Mouse (Mus musculus): ENCODE measurements around the gene Dnajc6. TPM values are rescaled to one million over a fixed set of nuclear protein-coding genes. Genes with fewer than 3 reads are reported as not detected.

Dnajc6 gene
- polyA plus RNA-seq, 1 experiment from 2014 or later, result 2.6 TPM

- H3K27me3 ChIP-seq, result peaks cover 9% of the 10 kb centered on the region; the same call in 1 of the 2 replicates
- no peak overlapping the region for H3K27ac ChIP-seq
- WGBS, result 9% methylated on average over 24 of the region's 24 CpGs
- H3K4me1 ChIP-seq, result peaks cover 9% of the 10 kb centered on the region
- peak overlapping the region; percentile 86 for H3K4me2 ChIP-seq (replicated peaks)
- H3K9ac ChIP-seq, result no peak overlapping the region
- no peaks in the 10 kb centered on the region for H3K9me3 ChIP-seq
- no peaks in the 10 kb centered on the region for H3K36me3 ChIP-seq
- H3K4me3 ChIP-seq, result peak overlapping the region; percentile 45
- no peak for ATAC-seq (ENCODE audit: insufficient number of reproducible peaks, insufficient read depth, low FRiP score, low TSS enrichment)
These were observed 11.3 kb downstream of the Dnajc6 start for GRCm38 (mm10) chr4:101507571-101508422.

DNA sequence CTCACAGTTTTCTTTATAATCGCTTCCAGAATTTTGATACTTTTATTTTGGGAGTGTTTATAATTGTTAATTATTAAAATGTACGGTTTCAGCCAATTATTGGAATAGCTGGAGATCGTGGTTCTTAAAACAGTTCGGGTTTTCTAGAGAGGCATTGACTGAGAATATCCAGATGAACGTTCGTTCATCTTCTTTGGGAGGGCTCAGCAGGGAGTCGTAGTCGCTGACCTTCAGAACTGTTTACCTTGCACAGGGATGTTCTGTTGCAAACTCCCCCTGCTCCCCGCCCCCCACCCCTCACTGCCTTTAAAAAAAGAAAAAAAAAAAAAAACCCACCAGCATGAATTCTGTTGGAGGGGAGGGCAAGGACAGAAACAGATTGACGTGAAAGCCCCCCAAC lies 12.0 kb downstream of the Dnajc6 start:
- Histone ChIP-seq H3K4me1 (peaks cover 9% of the 10 kb centered on the region), H3K4me2 (replicated peaks) (peak overlapping the region; percentile 86), H3K27me3 (peaks cover 9% of the 10 kb centered on the region; the same call in 1 of the 2 replicates), H3K36me3 (no peaks in the 10 kb centered on the region), H3K9me3 (no peaks in the 10 kb centered on the region), H3K4me3 (peak overlapping the region; percentile 39), H3K9ac (peak overlapping the region; percentile 54; the same call in 1 of the 2 replicates), H3K27ac (no peak overlapping the region)
- ATAC-seq (ENCODE audit: insufficient number of reproducible peaks, insufficient read depth, low FRiP score, low TSS enrichment), result no peak
- 3% methylated on average over 10 of the region's 10 CpGs for WGBS

- peak overlapping the region; percentile 39 for H3K4me3 ChIP-seq
- no peaks in the 10 kb centered on the region for H3K9me3 ChIP-seq
- no peaks in the 10 kb centered on the region for H3K36me3 ChIP-seq
- peak overlapping the region; percentile 86 for H3K4me2 ChIP-seq (replicated peaks)
- peaks cover 9% of the 10 kb centered on the region for H3K4me1 ChIP-seq
- ATAC-seq (ENCODE audit: insufficient number of reproducible peaks, insufficient read depth, low FRiP score, low TSS enrichment), result no peak; the same call in 1 of the 2 replicates
- peak overlapping the region; percentile 54; the same call in 1 of the 2 replicates for H3K9ac ChIP-seq
- peak overlapping the region; percentile 30; the same call in 1 of the 2 replicates for H3K27ac ChIP-seq
- 4% methylated on average over 30 of the region's 30 CpGs for WGBS
- peaks cover 9% of the 10 kb centered on the region; the same call in 1 of the 2 replicates for H3K27me3 ChIP-seq
These were observed 12.6 kb downstream of the Dnajc6 start for GRCm38 (mm10) chr4:101508851-101509577.

DNA sequence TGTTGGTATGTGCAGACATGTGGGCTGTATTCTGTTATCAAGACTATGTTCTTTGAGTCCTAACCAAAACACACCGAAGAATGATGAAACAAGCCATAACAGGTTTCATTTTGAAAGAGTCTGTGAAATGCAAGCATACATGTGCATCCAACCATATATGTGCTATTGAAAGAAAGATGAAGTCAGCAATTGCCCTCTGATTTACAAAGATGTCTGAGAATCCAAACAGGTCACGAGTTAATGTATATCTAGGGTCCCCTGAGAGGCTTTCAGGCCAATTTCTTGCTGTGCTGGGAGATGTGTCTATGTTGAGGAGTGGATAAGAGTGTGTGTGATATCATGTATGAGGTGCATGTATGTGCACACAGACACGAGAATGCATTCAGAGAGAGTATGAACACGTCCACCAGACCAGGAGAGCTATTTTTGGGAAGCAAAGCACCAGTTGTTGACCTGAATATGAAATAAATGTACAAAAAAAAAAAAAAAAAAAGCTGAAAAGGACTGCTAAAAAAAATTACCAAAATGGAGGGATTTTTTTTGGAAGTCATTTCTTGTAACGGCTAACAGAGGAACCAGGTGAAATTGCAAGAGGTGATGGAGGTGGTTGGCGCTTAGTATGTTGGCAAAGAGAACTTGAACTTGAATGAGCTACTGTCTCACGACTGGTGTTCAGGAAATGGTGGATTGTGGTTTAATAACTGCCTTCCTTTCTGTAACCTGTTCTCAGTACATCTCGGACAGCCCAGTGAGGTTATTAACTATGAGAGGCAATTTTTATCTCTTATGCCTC lies 13.9 kb downstream of the Dnajc6 start:
- Histone ChIP-seq H3K4me2 (replicated peaks) (no peak overlapping the region), H3K27ac (no peak overlapping the region), H3K4me3 (no peak overlapping the region), H3K9me3 (no peaks in the 10 kb centered on the region), H3K9ac (no peak overlapping the region), H3K4me1 (peaks cover 9% of the 10 kb centered on the region), H3K36me3 (no peaks in the 10 kb centered on the region), H3K27me3 (peaks cover 9% of the 10 kb centered on the region; the same call in 1 of the 2 replicates)
- WGBS, result 80% methylated on average over 8 of the region's 8 CpGs
- no peak for ATAC-seq (ENCODE audit: insufficient number of reproducible peaks, insufficient read depth, low FRiP score, low TSS enrichment)

- Histone ChIP-seq H3K4me3 (no peak overlapping the region), H3K4me2 (replicated peaks) (no peak overlapping the region), H3K9me3 (no peaks in the 10 kb centered on the region), H3K27me3 (peaks cover 9% of the 10 kb centered on the region; the same call in 1 of the 2 replicates), H3K27ac (no peak overlapping the region), H3K36me3 (no peaks in the 10 kb centered on the region), H3K4me1 (peaks cover 9% of the 10 kb centered on the region), H3K9ac (no peak overlapping the region)
- WGBS, result 73% methylated on average over 5 of the region's 5 CpGs
- ATAC-seq (ENCODE audit: insufficient number of reproducible peaks, insufficient read depth, low FRiP score, low TSS enrichment), result no peak
These were observed 14.4 kb downstream of the Dnajc6 start for GRCm38 (mm10) chr4:101510904-101511210.

- H3K9me3 ChIP-seq, result no peaks in the 10 kb centered on the region
- no peak overlapping the region for H3K27ac ChIP-seq
- H3K27me3 ChIP-seq, result peaks cover 9% of the 10 kb centered on the region; the same call in 1 of the 2 replicates
- H3K9ac ChIP-seq, result no peak overlapping the region
- H3K4me3 ChIP-seq, result no peak overlapping the region
- H3K4me2 ChIP-seq (replicated peaks), result no peak overlapping the region
- peaks cover 9% of the 10 kb centered on the region for H3K4me1 ChIP-seq
- H3K36me3 ChIP-seq, result no peaks in the 10 kb centered on the region
- WGBS, result 81% methylated on average over 5 of the region's 5 CpGs
- ATAC-seq (ENCODE audit: insufficient number of reproducible peaks, insufficient read depth, low FRiP score, low TSS enrichment), result no peak
These were observed 15.5 kb downstream of the Dnajc6 start for GRCm38 (mm10) chr4:101511768-101512521.

GRCm38 (mm10) chr4:101513251-101513650 lies 16.8 kb downstream of the Dnajc6 start:
- H3K36me3 ChIP-seq, result no peaks in the 10 kb centered on the region
- no peak overlapping the region for H3K27ac ChIP-seq
- no peak overlapping the region for H3K4me3 ChIP-seq
- no peaks in the 10 kb centered on the region for H3K9me3 ChIP-seq
- H3K4me2 ChIP-seq (replicated peaks), result no peak overlapping the region
- H3K27me3 ChIP-seq, result peaks cover 9% of the 10 kb centered on the region; the same call in 1 of the 2 replicates
- H3K4me1 ChIP-seq, result peaks cover 6% of the 10 kb centered on the region
- no peak for ATAC-seq (ENCODE audit: insufficient number of reproducible peaks, insufficient read depth, low FRiP score, low TSS enrichment)
- 90% methylated on average over 3 of the region's 3 CpGs for WGBS
- H3K9ac ChIP-seq, result no peak overlapping the region

- Histone ChIP-seq H3K27ac (no peak overlapping the region), H3K9me3 (no peaks in the 10 kb centered on the region), H3K36me3 (no peaks in the 10 kb centered on the region), H3K4me3 (no peak overlapping the region), H3K4me1 (no peaks in the 10 kb centered on the region), H3K27me3 (no peaks in the 10 kb centered on the region), H3K4me2 (replicated peaks) (no peak overlapping the region), H3K9ac (no peak overlapping the region)
- no peak for ATAC-seq (ENCODE audit: insufficient number of reproducible peaks, insufficient read depth, low FRiP score, low TSS enrichment)
- WGBS, result 87% methylated on average over 14 of the region's 14 CpGs
These were observed 19.4 kb downstream of the Dnajc6 start for GRCm38 (mm10) chr4:101515853-101516252.

DNA sequence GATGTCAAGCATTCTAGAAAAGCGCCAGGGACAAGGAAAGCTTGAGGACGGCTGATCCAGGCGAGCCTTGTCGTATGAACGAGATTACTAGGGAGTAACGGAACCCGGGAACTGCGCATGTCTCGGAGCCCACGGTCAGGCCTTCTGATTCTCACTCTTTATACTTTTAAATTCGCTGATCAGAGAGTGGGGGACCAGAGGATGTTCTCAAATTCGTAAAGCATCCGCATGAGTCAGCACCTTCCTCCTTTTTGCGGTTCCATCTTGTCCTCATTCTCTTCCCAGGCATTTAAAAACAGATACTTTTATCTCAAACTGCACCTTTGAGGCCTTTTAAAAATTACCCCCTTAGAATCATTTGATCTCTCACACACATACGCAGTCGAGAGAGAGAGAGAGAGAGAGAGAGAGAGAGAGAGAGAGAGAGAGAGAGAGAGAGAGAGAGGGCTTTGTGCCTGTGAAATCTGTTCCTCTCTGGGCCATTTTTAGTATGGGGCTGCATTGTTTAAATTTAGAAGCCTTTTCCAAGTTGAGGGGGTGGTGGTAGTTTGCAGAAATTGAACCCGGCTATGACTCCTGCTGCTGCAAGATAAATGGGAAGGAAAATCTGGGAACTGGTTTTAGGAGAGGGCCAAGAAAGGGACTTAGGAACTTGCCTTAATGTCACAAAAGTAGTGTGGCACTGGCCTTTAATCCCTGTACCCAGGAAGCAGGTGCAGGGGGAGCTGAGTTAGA lies 20.2 kb downstream of the Dnajc6 start:
- no peak for ATAC-seq (ENCODE audit: insufficient number of reproducible peaks, insufficient read depth, low FRiP score, low TSS enrichment)
- Histone ChIP-seq H3K9ac (no peak overlapping the region), H3K4me1 (no peaks in the 10 kb centered on the region), H3K4me2 (replicated peaks) (no peak overlapping the region), H3K9me3 (no peaks in the 10 kb centered on the region), H3K27me3 (no peaks in the 10 kb centered on the region), H3K36me3 (no peaks in the 10 kb centered on the region), H3K4me3 (no peak overlapping the region), H3K27ac (no peak overlapping the region)
- WGBS, result 85% methylated on average over 17 of the region's 17 CpGs

DNA sequence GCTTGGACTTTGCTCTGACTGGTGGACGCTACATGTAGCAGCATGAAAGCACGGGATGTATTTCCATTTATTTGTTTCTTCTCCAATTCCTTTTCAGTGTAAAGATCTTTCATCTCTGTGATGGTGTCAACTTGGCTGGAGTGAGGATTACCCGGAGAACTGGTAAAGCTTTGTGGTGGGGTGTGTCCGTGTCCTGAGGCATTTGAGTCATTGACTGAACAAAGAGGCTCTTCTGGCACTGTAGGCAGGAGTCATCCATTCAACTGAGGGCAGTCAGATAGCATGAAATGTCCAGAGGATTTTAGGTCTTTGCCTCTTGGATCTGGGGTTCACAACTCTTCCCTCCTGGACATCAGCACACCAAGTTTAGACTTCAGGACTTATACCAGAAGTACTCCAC lies 35.5 kb downstream of the Dnajc6 start:
- WGBS, result 54% methylated on average over 4 of the region's 4 CpGs
- Histone ChIP-seq H3K9ac (no peak overlapping the region), H3K9me3 (no peaks in the 10 kb centered on the region), H3K4me1 (no peaks in the 10 kb centered on the region), H3K4me3 (no peak overlapping the region), H3K27ac (no peak overlapping the region), H3K36me3 (no peaks in the 10 kb centered on the region), H3K4me2 (replicated peaks) (no peak overlapping the region), H3K27me3 (no peaks in the 10 kb centered on the region)
- no peak for ATAC-seq (ENCODE audit: insufficient number of reproducible peaks, insufficient read depth, low FRiP score, low TSS enrichment)

Measured in embryonic facial prominence, embryonic 12.5 days (tissue).